Mouse (Mus musculus): ENCODE measurements around the gene Pcsk7.

DNA sequence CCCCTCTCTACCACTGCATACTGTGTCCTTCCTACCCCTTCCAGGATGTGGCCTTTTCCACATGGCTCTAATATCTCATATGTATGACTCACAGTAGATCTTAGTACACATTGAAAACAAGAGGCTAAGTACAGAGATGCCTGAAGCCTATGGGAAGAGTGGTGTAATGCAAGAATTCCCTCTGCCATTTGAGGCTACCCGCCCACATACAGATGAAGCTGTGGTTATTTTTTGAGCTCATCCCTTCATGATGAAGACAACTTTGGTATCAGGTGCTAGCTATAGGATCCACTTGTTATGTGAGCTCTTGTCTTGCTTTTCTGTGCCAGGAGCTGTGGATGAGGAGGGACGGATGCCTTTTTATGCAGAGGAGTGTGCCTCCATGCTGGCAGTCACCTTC, 9.4 kb downstream of the Pcsk7 start:
- TF ChIP-seq CTCF (IDR thresholded peaks at IDR 0.05; ENCODE audit: low read depth) = no peak
- no peak for TF ChIP-seq EP300 (optimal IDR thresholded peaks at IDR 0.05)

Measured in stomach, postnatal 0 days (tissue).